Mouse (Mus musculus) skeletal muscle tissue, adult 2 months (tissue): ENCODE measurements around the gene Cfap161.

Source experiments
- DNase-seq: peaks from one replicate; pipeline ENCODE4 v3.0.0-alpha.2; 2012; ENCODE audit warnings: low read depth, low spot score

Cfap161 gene

DNA sequence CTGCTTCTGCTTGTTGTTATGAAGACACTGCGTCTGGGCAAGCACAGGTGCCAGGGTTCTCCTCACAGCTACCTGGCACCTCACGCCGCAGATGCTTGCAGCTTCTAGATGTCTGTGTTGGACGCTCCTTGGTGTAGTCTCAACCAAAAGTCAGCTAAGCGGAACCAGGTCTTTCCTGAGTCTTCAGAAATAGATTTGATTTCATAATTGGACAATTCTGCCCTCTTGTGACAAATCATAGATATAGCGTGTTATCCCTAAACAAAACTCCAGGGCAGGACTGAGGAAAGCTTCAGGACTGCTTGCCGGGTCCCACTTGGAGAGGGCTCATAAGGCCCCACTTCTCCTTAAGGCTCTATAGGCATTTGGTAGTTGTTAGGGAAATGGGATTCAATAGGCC, 7.8 kb upstream of the Cfap161 start:
- peak; percentile 42 for DNase-seq

DNA sequence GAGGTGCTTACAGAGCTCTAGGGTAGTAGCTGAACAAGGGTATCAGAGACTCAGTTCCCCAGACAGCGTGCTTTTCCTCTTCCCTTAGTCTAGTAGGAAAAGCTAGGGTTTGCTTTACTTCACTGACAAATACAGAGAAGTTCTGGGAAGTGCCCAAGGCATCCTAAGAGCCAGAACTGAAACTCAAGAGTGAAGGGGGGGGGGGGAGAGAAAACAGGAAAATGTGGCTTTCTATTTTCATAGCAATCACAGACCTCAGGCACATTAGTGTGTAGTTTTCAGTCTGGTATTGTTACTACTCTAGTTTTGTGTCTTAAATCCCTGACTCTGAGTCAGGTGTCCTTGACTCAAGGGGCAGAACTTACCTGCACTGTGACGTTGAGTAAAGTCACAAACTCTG, 7.3 kb upstream of the Cfap161 start:
- no peak for DNase-seq

DNA sequence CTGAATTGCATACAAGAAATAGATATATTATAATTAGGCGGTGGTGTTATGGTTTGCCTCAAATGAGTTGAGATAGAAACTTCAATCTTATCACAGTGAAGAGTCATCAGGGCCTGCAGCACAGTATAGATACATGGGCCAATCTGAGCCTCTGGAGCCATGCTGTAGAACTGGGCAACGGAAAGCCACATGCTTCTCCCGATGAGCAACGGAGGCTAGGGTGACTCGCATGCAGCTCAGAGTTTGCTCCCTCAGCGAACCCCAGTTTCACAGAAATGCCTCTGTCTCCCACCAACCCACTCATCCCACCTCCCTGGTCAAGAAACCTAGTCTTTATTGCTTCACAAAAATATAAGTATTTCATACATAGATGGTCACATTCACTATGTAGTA, 6.8 kb upstream of the Cfap161 start:
- DNase-seq = no peak

DNA sequence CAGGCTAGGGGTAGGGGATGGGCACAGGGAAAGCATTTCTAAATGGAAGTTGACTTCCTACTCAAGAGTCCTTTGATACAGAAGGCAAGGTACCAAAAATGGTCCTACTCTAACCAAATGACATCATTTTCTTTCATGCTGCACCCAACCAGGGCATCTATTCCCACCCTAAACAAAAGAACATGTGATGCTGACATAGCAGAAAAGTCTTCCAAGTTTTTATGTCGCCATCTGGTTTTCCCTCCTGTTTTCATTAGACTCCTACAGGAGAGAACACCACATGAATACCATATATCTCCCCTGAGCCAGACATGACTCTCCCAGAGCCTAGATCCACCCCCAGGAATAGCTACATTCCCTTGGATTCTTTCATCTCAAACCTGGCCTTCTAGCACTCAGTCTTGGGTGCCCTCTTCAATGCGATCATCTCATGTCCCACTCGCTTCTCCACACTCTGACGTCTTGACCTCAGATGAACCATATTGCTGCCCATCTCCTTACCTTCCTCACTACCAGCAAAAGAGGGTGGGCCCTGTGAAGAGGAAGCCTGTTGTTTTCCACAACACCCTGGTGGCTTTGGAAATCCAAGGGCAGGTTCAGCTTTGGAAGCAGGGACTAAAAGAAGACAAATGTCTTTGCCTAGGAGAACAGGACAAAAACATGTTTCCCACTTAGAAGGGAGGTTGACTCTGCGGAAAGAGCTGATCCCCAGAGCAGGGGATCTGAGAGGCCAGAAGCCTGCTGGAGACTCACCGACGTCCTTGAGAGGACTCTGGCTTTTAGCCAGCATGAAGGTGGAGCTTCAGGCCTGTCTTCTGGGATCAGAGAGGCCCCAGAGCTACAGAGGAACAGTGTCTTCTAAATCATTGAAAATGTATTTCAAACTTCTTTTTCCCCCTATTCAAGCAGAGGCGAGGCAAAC, 6.1 kb upstream of the Cfap161 start:
- DNase-seq = no peak

DNA sequence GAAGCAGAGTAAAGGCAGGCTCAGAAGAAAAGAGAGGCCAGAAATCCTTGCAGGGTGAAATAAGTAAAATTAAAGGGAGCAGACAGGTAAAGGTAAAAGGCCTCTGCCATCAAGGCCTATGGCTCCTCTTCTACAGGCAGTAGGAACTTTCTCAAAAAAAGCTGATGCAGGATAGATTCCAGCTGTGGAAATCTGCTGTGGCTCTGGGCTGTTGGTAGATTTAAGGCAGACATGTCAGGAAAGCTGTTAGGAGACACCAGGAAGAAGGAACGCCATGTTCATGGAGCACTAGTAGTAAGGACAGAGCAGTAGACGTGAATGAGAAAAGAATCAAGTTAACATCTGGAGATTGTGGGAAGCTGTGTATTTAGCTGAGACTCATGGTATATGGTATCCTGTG, 5.4 kb upstream of the Cfap161 start:
- no peak for DNase-seq

DNA sequence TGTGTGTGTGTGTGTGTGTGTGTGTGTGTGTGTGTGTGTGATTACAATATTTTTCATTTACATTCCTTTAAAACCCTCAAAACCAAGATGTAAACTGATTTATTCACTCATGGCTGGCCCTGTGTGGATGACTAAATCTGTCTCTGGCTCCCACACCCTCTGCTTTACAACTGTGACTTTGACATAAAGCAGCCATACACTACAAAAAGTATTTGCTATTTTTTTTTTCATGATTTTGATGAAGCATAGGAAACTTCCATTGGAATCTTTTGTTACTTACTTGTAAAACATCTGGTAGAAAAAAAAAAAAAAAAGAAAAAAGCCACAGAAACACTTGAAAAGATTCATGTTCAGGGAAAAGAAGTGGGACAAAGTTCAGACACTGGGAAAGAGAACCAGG, 3.3 kb upstream of the Cfap161 start:
- DNase-seq = no peak

DNA sequence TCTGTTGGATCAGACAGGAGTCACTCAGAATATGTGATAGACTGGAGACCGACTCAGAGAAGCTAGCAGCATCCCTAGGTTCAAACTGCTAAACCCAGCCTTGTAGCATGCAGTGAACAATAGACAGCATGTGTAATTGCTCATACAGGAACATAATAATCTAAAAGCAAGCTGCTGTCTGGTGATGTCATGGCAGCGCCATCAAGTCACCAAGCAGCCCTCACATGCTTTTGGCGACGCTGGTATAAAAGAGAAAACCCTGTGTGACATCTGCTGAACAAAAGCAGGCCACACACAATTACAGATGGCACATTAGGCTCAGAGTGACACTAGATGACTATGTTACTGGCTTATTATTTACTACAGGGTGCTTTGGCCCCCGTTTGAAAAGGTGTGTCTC, 1.5 kb upstream of the Cfap161 start:
- DNase-seq = no peak

DNA sequence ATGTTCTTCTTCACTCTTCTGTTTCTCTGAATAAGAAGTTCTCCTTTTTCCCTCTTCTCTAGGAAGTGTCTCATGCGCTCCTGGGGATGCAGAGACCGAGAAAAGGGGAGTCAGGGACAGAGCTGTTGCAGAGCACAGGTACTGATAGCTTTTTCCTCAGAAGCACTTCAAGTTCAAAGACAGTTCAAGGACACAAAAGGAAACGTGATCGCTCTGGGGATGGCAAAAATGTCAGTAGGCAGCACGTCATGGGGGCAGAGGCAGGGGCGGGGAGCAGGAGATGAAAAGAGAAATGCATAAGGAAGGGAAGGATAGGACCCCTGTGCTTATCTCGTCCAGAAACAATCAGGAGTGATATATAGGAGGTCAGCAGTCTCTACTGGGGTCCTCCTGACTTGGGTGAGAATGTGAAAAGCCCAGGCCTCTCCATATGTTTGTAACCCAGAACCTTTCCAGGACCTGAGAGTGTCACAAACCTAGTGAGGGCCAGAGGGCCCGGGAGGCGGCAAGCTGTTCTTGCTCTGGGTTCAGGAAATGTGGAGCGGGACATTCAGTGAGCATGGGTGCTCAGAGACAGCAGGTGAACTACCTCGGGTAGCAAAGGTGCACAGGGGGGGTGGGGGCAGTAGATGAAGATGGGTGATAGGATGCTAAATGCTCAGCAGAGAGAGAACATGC, 535 bp downstream of the Cfap161 start:
- DNase-seq = no peak

DNA sequence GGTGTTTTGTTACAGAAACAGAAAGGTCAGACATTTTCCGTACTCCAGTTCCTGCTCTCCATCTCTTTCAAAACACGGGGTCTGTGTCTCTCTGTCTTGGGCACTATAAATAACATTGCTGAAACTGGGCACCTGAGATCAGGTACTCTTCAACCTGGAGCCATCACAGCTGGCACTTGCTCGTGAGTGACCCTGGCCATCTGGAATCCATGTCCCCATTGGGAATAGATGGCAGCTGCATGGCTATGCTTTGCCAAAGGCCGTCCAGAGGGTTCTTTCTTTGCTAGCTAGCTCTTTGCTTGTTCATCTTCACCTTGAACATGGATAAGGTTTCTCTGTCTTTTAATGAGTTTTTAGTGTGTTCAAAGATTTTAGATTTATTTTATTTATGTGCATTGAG, 13.8 kb downstream of the Cfap161 start:
- DNase-seq = no peak

DNA sequence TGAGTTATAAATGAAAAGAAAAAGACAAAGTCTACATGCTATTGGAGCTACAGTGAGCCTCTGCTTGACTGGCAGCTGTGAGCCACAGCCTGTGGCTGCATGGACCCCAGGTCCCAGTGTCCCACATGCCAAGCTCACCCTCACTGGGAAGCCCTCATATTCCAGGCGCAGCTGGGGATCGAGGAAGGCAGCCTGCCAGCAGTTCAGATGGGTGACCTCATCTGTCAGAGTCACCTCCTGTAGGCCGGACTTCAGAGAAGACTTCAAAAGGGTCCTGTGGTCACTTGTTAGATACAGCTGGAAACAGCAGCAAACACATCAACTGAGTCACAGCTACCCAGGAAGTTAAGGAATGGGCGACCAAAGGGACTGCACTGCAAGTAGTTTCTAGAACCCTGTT, 14.7 kb downstream of the Cfap161 start:
- DNase-seq = no peak

DNA sequence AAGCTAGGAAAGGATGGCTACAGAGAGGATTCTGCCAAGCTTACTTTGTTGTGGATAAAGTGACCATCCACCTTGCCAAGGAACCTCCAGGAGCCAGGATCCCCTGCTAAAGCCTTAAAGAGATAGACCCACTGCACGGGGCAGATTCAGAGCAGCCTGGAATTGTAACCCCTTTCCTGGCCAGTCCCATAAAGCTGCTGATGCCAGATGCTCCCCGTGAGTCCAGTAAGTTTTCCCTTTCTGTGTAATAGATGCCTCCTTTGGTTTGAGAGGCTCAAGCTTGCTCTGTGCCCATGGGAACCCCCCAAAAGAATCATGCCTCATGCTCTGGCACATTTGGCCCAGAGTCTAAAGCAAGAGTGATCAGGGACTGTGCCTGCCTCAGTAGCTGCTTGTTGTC, 15.7 kb downstream of the Cfap161 start:
- no peak for DNase-seq

DNA sequence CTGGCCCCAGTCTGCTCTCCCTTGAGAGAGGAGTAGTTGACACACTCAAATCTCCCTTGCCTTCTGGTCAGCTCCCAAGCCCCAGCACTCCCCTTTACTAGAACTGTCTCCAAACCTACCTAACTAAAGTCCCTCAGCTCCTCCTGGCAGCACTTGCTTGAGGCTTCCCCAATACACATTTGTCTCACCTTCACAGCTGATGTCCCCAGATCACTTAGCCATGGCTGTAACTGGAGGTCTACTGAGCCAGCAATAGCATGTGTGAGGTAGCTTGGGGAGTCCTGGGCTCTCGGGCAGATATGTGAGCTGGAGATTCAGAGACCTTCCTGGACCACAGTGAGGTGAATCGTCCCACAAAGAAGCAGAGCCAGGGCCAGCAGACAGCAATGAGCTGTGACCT, 16.2 kb downstream of the Cfap161 start:
- DNase-seq = no peak

DNA sequence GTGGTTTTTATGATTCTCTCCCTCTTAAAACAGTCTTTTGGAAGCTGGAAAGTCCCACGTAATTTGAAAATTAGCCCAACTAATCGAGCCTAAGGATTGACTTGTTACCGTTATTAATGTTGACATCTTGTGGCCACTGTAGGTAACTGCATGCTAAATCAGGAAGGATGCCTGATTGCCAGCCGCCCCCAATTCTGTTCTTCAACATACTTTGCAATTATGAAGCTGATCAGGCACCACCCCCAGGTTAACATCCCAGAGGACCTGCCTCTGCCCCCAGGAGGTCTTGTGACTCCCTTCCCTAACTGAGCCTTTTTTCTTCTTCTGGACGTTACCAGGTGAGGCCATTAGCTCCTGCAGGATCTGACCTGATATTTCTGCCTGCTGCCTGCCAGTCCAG, 20.0 kb downstream of the Cfap161 start:
- peak; percentile 22 for DNase-seq

DNA sequence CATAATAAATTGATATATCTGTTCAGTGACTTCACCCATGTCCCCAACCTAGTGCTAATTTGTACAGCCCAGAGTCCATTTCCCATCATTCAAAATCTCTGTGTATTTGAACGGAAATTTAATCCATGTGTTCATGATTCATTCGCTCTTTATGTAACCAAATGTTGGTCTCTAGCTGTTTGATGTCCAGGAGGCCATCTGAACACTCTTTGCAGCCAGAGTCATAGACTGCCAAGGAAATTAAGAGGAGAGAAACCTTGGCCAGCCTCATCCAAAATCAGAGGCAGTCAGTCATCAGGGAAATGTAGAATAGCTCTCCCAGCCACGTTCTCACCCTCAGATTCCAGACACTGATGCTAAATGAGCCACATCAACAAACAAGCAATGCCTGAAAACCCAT, 31.0 kb downstream of the Cfap161 start:
- peak; percentile 73 for DNase-seq

DNA sequence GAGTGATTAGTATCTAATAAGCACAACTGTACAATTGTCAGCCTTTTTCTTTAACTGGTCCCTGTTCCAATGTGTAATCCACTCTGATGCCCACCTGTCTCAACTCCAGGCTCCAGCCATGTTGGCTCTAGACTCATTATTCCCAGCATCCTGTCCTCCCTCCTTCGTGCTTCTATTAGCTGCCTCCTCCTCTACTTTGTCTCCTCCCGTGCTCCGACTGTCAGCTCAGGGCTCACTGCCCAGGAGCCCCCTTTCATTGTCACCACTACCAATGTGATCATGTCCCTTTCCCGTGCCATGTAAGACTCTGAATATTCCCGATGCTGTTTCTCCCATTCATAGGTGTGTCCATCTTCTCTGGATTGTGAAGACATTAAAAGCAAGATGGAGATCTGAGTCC, 32.3 kb downstream of the Cfap161 start:
- no peak for DNase-seq

DNA sequence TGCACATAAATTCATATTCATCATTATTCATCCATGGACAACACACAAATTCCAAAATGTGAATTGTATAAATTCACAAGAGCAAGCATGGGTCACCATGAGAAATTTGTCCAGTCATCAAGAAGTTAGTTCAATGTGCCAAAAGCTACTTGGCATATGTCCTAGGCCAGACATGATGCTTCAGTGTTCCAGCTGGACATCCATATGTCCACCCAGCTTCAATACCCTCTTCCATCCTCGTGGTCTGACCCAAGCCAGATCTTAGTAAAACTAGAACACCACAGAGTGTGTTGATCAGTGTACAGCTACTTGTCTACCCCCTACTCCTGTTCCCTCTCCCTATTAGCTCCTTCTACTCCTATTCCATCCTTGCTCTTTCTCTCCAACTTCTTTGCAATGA, 43.6 kb downstream of the Cfap161 start:
- no peak for DNase-seq

DNA sequence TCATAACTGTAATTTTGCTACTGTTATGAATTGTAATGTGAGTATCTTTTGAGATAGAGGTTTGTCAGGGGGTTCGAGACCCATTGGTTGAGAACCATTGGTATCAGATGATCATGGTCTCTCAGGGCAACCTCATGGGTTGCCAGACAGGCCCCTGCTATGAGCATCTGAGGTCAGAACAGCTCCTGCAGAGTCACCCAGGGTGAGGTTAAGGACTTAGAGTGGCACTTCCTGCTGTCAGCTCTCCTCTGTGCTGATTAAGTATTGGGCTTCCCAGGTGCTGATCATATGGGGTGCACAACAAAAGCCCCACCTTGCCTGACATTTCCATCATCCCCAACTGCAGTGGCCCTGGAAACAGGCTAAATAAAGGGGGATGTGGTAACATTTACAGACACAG, 46.3 kb downstream of the Cfap161 start:
- DNase-seq = no peak

DNA sequence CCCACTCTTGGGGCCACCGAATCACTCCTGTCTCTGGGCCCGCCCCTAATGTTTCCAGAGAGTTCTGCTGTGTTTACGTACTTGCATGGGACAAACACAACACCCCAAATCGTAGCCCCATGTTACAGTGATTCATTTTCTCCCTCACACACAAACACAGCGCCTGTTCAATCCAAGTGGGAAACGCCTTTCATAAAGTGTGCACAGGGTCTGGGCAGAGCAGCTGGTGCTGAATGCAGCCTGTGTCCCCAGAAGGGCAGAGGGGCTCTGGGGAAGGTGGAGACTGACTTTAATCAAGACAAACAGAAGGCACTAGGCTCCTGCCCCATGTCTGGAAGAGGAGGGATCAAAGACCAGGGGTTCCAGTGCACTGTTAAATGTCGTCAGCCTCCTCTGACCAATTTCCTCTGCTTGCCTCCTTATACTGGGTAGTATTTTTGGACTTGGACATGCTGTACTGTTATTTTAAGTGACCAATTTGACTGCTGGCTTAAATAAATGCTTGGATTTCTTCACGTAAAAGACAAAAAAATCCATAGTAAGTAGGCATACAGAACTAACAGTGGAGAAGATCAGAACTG, 48.5 kb downstream of the Cfap161 start:
- DNase-seq = no peak

DNA sequence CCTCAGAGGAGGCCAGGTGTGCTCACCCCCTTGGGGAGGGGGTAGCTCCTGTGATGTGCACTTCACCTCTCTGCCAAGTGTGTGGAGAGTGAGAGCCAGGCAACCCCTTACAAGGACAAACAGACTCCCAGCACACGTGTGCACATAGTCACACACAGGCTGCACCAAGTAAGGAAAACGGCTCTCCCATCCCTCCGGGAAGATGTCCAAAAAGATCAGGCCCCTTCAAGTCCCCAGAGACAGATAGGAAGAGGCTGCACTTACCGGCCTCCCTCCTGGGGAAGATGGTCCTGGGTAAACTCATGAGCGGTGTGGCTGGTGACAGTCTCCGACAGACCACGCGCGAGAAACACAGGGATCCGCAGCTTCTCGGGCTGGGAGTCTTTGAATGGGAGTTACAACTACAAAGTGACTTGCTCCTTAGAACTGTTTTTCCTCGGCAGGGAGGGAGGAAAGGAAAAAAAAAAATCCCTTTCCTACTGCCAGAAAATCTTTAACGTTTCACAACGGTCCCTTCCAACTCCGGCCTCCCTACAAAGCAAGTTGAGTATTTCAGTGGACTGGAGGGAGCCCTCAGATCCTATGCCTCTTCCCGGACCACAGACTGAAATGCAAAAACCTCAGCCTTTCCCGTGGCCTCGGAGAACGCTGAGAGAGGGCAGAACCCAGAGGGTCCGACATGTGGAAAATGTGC, 49.1 kb downstream of the Cfap161 start, which contains the start of gene Il16:
Il16 (minus strand) TSS at position 314 of the 694 bp plus-strand sequence.
- DNase-seq = peak; percentile 68

DNA sequence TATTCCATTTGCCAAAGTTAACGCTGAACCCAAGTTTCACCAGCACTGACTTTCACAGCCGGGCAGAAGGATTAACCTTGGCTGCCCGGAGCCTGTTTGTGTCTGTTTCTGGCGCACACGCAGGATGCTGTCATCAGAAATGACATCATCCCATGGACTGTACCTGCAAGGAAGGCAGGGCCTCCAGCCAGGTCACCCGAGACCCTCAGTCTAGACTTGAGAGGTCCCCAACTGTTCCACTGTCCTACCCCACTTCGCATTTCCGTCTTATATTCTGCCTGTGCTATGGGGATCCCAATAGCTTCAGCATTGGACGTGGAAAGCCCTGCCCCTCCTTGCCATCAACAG, 49.6 kb downstream of the Cfap161 start:
- DNase-seq = no peak

DNA sequence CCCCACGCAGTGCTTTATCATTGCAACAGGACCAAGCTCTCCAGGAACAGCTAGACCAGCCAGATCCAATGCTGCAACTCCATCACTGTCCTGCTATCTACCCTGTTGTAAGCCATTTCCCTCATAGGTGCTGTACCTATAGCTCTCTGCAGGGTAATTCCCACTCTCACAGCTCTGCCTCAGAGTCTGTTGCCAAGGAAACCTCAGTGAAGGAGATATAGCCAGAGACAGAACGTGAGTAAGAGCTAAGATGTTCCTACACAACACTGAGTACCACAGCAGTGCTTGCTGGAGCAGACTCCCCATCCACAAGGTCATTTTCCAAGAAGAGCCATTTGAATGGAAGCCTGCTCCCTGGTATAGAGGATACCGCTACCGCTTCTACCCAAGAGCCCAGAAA, 50.4 kb downstream of the Cfap161 start:
- DNase-seq = no peak

DNA sequence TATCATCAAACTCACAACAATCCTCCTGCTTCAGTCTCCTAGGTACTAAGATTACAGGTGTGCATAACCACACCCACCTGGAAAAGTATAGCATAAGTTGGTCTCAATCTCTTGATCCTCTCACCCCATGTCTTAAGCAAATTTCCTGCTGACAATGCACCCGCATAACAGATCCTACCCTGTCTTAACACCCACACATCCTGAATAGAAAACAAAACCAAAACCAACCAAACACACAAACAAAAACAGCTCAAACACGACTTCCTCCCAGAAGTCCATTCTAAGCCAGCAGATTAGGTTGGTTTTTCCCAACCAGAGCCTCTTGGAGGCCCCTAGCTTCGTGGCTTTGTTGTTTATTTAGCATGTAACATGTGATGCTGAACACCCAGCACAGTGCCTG, 52.0 kb downstream of the Cfap161 start:
- DNase-seq = no peak
